Comparison of ENCODE assay signal across 28 mouse cellular contexts in the genomic region with DNA sequence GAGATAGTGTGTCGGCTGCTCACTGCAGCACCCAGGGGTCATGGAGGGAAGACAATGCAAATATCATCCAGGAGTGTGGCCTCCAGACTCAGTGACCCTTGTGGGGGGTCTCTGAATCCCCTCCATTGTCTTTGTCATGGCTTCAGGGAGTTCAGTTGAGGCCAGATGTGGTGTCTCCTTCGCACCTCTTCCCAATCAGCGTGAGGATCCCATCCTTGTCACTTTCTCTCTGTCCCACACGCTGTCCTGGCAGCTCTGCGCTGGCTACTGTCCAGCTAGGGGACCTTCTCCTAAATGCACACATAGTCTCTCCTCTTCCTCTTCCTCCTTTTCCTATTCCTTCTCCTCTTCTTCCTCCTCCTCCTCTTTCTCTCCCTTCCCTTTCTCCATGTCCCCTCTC. TPM values are rescaled to one million over a fixed set of nuclear protein-coding genes. Genes with fewer than 3 reads are reported as not detected.
"Had no signal": no experiment of that assay in that cellular context is flagged by ENCODE, and none has a peak within 500 bp of the region (broad histone marks: within the 10 kb centered on the region; RNA-seq: fewer than 3 reads in every experiment).

No protein-coding gene starts in this region.

- H3K4me2 ChIP-seq: heart, embryonic 12.5 days; hindbrain, embryonic 12.5 days; hindbrain, embryonic 15.5 days; intestine, embryonic 15.5 days; limb, embryonic 12.5 days had no signal

- H3K9me3 ChIP-seq: heart, embryonic 10.5 days; heart, embryonic 12.5 days; hindbrain, embryonic 10.5 days; hindbrain, embryonic 12.5 days; hindbrain, embryonic 15.5 days; intestine, embryonic 15.5 days; limb, embryonic 10.5 days; limb, embryonic 12.5 days had no signal

- ATAC-seq: inflammation-experienced regulatory T-cells, adult 6 months; intestine, embryonic 15.5 days; intestine, postnatal 0 days had no signal

- H3K27me3 ChIP-seq: intestine, embryonic 15.5 days had no signal

- H3K9ac ChIP-seq: heart, embryonic 12.5 days; hindbrain, embryonic 12.5 days; hindbrain, embryonic 15.5 days; intestine, embryonic 15.5 days; limb, embryonic 12.5 days had no signal

- DNase-seq: gastrocnemius, adult 2 months; gastrocnemius, postnatal 10 days; gastrocnemius, postnatal 25 days; heart, adult 18-20 months; heart, postnatal 10 days; heart, postnatal 4 days; kidney, adult 18-20 months; kidney, adult 8-10 months; kidney, postnatal 10 days; kidney, postnatal 25 days; kidney, postnatal 4 days; liver had no signal

- H3K36me3 ChIP-seq: heart, embryonic 10.5 days; heart, embryonic 12.5 days; hindbrain, embryonic 10.5 days; hindbrain, embryonic 12.5 days; hindbrain, embryonic 15.5 days; intestine, embryonic 15.5 days; limb, embryonic 10.5 days; limb, embryonic 12.5 days had no signal

- H3K27ac ChIP-seq: gastrocnemius, adult 2 months; heart, embryonic 10.5 days; hindbrain, embryonic 10.5 days; hindbrain, embryonic 12.5 days; hindbrain, embryonic 15.5 days; intestine, embryonic 15.5 days; layer of hippocampus, adult 2 months; left cerebral cortex, adult 2 months; limb, embryonic 10.5 days; limb, embryonic 12.5 days had no signal

- H3K4me3 ChIP-seq: gastrocnemius, adult 2 months; heart, embryonic 10.5 days; heart, embryonic 12.5 days; hindbrain, embryonic 10.5 days; hindbrain, embryonic 12.5 days; hindbrain, embryonic 15.5 days; intestine, embryonic 15.5 days; layer of hippocampus, adult 2 months; left cerebral cortex, adult 2 months; limb, embryonic 10.5 days; limb, embryonic 12.5 days had no signal

RNA-seq across cellular contexts. Expression of a gene that starts 59.1 kb away (rescaled TPM):
- polyA plus RNA-seq: heart, embryonic 10.5 days; heart, embryonic 12.5 days; heart, embryonic 14.5 days; heart, embryonic 16.5 days; inflammation-experienced regulatory T-cells, adult 6 months; intestine, postnatal 0 days; kidney, embryonic 14.5 days; kidney, embryonic 16.5 days; limb, embryonic 10.5 days; limb, embryonic 12.5 days had no signal
